Mouse (Mus musculus) erythroblast, embryonic 14.5 days (primary cell): Measurements from ENCODE around the gene Gm4981.

Experiments
- GATA1 ChIP-seq: IDR thresholded peaks from 2 replicates; pipeline ENCODE4 v1.6.1; 2012; ENCODE audit warnings: low read length, inconsistent platforms, mixed read lengths
- TAL1 ChIP-seq: IDR thresholded peaks from 3 replicates; pipeline ENCODE4 v1.6.1; 2012; ENCODE audit warnings: low read length, inconsistent platforms, mixed read lengths

GRCm38 (mm10) chr10:58254635-58255175, 18.2 kb upstream of the Gm4981 start:
- no peak for TF ChIP-seq GATA1
- no peak for TF ChIP-seq TAL1
